Mouse (Mus musculus): Measurements from ENCODE around the gene Ifng. TPM values are rescaled to one million over a fixed set of nuclear protein-coding genes. Genes with fewer than 3 reads are reported as not detected.

The Ifng gene
- polyA plus RNA-seq, 1 experiment = not detected

DNA sequence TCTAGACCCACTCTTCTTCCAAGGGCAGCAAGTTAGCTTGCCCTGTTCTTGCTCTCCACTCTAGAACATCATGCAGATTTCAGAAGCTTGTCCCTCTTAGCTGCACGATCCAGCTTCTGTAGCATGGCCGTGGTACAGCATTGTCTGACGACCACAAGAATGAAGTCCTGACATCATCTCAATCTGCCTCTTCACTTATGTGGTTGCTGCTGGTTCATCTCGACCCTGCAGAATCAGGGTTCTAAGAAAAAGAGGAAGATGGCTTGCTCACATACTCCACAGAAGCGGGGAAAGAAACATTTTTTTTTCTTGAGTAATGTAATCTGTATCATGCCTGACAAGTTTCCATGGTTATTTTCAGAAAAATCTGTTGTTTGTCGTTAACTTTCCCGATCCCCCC lies 39.9 kb downstream of the Ifng start:
- no peaks in the 10 kb centered on the region for H3K27me3 ChIP-seq (ENCODE audit: control insufficient read depth, insufficient read depth, low read length)
- 89% methylated on average over 7 of the region's 7 CpGs for WGBS
- no peak for TF ChIP-seq POLR2A (IDR thresholded peaks at IDR 0.05; ENCODE audit: borderline replicate concordance, insufficient read depth, low read length)
- no peak for TF ChIP-seq CTCF (IDR thresholded peaks at IDR 0.05; ENCODE audit: borderline replicate concordance, insufficient read depth, low read depth, low read length)
- no peak for DNase-seq
- H3K4me1 ChIP-seq (ENCODE audit: control insufficient read depth, insufficient read depth, low read length) = no peaks in the 10 kb centered on the region
- no peak overlapping the region for H3K27ac ChIP-seq (ENCODE audit: insufficient read depth, low read length)
- no peak overlapping the region for H3K4me3 ChIP-seq (replicated peaks; ENCODE audit: insufficient read depth, low read depth, low read length)

DNA sequence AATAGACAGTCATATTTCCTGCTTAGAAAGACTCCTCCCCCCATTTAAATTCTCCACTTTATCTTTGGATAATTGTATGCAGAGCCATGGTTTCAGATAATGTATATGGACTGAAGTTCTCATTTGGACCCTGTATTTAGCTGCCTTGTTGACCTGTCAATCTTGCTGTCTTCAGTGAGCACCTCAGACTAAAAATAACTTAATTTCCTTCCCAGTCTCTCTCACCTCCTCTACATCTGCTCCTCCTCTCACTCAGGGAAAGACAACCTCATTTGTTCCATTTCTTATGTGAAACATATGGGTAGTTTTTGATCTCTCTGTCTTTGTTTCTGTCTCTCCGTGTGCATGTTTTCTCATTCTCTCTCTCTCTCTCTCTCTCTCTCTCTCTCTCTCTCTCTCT lies 53.3 kb downstream of the Ifng start:
- WGBS = 93% methylated on average over 1 of the region's 1 CpGs
- DNase-seq = no peak
- no peak overlapping the region for H3K4me3 ChIP-seq (replicated peaks; ENCODE audit: insufficient read depth, low read depth, low read length)
- no peaks in the 10 kb centered on the region for H3K27me3 ChIP-seq (ENCODE audit: control insufficient read depth, insufficient read depth, low read length)
- H3K4me1 ChIP-seq (ENCODE audit: control insufficient read depth, insufficient read depth, low read length) = no peaks in the 10 kb centered on the region
- H3K27ac ChIP-seq (ENCODE audit: insufficient read depth, low read length) = no peak overlapping the region
- TF ChIP-seq POLR2A (IDR thresholded peaks at IDR 0.05; ENCODE audit: borderline replicate concordance, insufficient read depth, low read length) = no peak
- no peak for TF ChIP-seq CTCF (IDR thresholded peaks at IDR 0.05; ENCODE audit: borderline replicate concordance, insufficient read depth, low read depth, low read length)

DNA sequence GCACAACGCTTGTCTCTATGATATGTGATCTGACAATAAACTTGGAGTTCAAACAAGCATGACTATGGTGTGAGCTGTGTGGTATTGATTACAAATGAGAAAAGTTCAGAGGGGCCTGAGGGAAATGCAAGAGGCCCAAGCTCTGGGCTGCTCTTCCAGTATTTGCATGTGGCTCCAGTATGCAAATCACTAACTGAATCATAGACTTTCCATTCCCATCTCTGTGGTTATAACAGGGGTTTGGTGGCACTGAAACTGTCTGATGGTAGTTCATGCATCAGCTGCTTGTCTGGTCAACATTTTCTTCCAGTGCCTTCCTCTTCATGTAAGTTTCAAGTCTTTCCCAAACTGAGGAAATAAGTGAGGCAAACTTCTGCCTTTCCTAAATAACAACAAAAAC lies 54.5 kb downstream of the Ifng start:
- Histone ChIP-seq H3K27ac (ENCODE audit: insufficient read depth, low read length) (no peak overlapping the region), H3K4me1 (ENCODE audit: control insufficient read depth, insufficient read depth, low read length) (no peaks in the 10 kb centered on the region)

More for the DNA sequence above, 54.5 kb downstream of the Ifng start:
- no peaks in the 10 kb centered on the region for H3K27me3 ChIP-seq (ENCODE audit: control insufficient read depth, insufficient read depth, low read length)
- H3K4me3 ChIP-seq (replicated peaks; ENCODE audit: insufficient read depth, low read depth, low read length) = no peak overlapping the region
- TF ChIP-seq CTCF (IDR thresholded peaks at IDR 0.05; ENCODE audit: borderline replicate concordance, insufficient read depth, low read depth, low read length) = no peak
- no peak for TF ChIP-seq POLR2A (IDR thresholded peaks at IDR 0.05; ENCODE audit: borderline replicate concordance, insufficient read depth, low read length)
- WGBS = 91% methylated on average over 1 of the region's 1 CpGs
- DNase-seq = no peak

Other genes with a start within 250 kb of the Ifng start
- 5.7 and 6.2 TPM in 2 replicates for gene Il22, start 236.1 kb upstream of the Ifng start, polyA plus RNA-seq (2012; rRNA removed)
- 0.03 TPM in 1 of 2 replicates, not detected in the other for gene Gm32717, start 200.3 kb upstream of the Ifng start, polyA plus RNA-seq (2012; rRNA removed)
- 0.03 TPM in 1 of 2 replicates, not detected in the other for gene Gm32802, start 182.4 kb upstream of the Ifng start, polyA plus RNA-seq (2012; rRNA removed)
- gene Iltifb, start 146.0 kb upstream of the Ifng start, polyA plus RNA-seq (2012; rRNA removed) = 39.4 and 42.9 TPM in 2 replicates
- gene Gm9040, start 114.1 kb upstream of the Ifng start, polyA plus RNA-seq (2012; rRNA removed) = not detected in 2 replicates
- gene Gm9044, start 108.6 kb upstream of the Ifng start, polyA plus RNA-seq (2012; rRNA removed) = not detected in 2 replicates
- gene Gm9045, start 103.2 kb upstream of the Ifng start, polyA plus RNA-seq (2012; rRNA removed) = 0.05 and 0.07 TPM in 2 replicates
- not detected in 2 replicates for gene Gm9046, start 97.8 kb upstream of the Ifng start, polyA plus RNA-seq (2012; rRNA removed)
- gene Gm9048, start 92.4 kb upstream of the Ifng start, polyA plus RNA-seq (2012; rRNA removed) = not detected in 2 replicates
- 0.05 and 0.07 TPM in 2 replicates for gene Gm9049, start 86.9 kb upstream of the Ifng start, polyA plus RNA-seq (2012; rRNA removed)

Data from cerebellum, adult 2 months (tissue).